Mouse (Mus musculus) T-helper 2 cell (primary cell): ENCODE data around the gene Bpifa3.
"Not testable (repeated sequence)": the region's sequence is repeated elsewhere in the genome, so short reads cannot be mapped to it uniquely, and the experiment has no call there.

Experiments
- in situ Hi-C: fragments of 300-600 bp; cut with MboI, MseI; formaldehyde crosslinking; loops from one replicate; pipeline ENCODE4 v1.15.1; 2025; ENCODE audit warnings: high pct_unique_total_duplicates

Gene Bpifa3

DNA sequence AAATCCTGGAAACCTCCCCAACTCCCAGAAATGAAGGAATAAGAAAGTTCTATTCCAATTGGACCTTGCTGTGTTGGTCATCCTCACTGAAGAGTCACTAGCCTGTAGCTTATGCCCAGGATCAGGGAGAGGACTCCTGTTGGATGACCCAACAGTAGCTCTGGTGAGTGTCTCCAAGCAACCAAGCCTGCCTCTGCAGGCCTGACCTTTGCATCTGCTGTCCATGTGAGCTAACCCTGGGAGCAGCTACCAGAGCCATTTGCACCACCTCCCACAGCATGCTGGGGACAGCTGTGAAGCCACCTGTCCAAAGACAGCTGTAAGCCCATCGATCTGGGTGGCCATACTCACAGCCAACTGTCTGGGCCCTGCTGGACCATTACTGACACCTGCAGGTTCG, at the start of gene Bpifa3:
Gene Bpifa3, plus strand, starts transcription at position 217 of the 400 bp plus-strand sequence.
- in situ Hi-C loops = no loop called here

DNA sequence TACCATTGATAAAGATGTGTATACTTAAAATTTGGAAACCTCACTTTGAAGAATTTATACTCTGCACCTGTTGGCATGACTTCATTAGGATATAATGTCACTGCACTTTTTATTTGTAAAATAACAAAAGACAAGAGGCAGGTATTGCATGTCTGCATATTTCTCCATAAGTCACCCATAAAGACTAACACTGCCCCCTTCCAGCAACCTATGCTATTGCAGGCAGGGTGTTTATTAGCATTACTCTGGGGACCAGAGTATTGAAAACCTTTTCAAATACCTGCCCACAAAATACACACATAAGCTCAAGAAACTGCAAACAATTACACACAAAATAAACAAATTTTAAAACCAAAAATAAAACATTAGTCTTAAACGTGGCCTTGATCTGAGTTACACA, 32.4 kb upstream of the Bpifa3 start:
- in situ Hi-C loops = no loop called here

GRCm38 (mm10) chr2:154117381-154117780, 12.8 kb upstream of the Bpifa3 start:
- in situ Hi-C loops = no loop called here

- in situ Hi-C loops = no loop called here
Measured at GRCm38 (mm10) chr2:154142580-154142979, 12.4 kb downstream of the Bpifa3 start, which contains the start of gene Bpifa1. Bpifa1 (plus strand) TSS chr2:154142880.

DNA sequence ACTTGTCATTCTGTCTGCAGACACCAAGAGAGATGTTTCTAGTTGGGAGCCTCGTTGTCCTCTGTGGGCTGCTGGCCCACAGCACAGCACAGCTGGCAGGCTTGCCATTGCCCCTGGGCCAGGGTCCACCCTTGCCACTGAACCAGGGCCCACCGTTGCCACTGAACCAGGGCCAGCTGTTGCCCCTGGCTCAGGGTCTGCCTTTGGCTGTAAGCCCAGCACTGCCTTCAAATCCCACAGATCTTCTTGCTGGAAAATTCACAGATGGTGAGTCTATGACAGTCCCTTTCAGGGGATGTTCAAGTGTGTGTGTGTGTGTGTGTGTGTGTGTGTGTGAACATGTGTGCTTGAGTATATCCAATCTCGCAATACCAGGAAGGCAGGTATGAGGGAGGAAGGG, 13.6 kb downstream of the Bpifa3 start:
- in situ Hi-C loops = no loop called here

DNA sequence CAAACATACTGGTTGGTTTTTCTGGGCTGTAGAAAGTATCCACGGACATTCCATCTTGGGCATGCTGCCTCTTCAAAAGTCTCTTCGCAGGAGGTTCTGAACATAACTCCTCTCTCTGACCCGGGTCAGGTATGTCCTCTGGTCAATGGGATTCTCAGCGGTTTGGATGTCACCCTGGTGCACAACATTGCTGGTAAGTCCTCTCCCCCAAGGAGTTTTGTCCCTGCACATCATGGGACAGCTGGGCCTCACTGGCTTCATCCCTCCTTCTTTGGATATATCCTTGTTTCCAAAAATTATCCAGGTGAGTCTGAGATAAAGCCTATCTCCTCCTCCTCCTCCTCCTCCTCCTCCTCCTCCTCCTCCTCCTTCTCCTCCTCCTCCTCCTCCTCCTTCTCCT, 17.4 kb downstream of the Bpifa3 start:
- in situ Hi-C loops = no loop called here

GRCm38 (mm10) chr2:154158433-154158832, 28.3 kb downstream of the Bpifa3 start:
- in situ Hi-C loops = no loop called here

- in situ Hi-C loops = no loop called here
Measured at GRCm38 (mm10) chr2:154162307-154162706, 32.2 kb downstream of the Bpifa3 start, which contains the start of gene Bpifa5. Bpifa5 (plus strand) TSS chr2:154162607.

- in situ Hi-C loops = no loop called here
Measured at GRCm38 (mm10) chr2:154163306-154163705, 33.2 kb downstream of the Bpifa3 start.

DNA sequence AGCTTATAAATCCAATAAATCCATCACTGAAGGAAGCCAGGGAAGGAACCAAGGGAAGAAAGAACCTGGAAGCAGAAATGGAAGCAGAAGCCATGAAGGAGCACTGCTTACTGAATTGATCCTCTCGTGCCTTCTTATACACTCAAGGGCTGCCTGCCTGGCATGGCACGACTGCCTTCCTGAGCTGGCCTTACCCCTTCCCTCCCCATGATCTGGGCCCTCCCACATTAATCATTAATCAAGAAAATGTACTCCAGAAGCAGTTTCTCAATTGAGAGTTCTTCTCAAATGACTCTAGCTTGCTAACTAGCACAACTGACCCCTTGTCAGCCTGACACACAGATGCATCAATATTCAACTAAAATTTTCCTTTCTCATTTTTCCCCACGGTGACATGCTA, 39.0 kb downstream of the Bpifa3 start:
- in situ Hi-C loops = no loop called here

DNA sequence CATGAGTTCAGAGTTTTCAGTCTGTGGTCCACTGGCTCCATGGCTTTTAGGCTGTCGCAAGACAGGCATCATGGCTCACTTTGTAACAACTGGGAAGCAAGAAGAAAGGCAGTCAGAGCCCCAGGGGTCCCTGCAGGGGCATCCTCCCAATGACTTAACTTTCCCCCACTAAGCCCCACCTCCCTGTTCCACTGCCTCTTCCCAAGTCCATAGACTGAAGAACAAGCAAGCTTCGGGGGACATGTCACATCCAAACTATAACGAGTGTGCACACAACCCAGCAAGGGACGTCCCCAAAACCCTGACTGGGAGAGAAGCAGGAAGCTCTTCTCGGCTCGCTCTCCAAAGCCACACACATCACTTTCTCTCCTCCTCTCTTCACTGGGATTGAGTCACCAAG, 41.5 kb downstream of the Bpifa3 start:
- in situ Hi-C loops = no loop called here

GRCm38 (mm10) chr2:154173313-154173712, 43.2 kb downstream of the Bpifa3 start:
- in situ Hi-C loops = no loop called here

DNA sequence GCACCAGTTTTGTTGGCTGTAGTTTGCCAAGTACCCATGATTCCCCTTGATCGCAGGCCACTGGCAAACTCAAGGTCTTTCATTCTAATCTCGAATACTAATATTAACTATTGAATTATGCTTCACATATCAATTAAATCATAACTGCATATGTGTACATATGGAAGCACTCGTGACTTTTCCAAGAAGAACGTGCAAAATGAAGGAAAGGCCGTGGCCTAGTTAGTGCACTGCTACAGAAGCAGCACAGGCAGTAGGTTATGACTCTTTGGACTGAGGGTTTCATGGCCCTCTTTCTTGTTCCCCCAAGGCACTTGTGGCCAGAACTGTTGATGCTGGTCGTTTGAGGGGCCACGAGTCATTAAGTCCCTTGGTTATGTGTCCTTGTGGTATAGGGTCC, 51.8 kb downstream of the Bpifa3 start:
- in situ Hi-C loops = not testable (repeated sequence)

DNA sequence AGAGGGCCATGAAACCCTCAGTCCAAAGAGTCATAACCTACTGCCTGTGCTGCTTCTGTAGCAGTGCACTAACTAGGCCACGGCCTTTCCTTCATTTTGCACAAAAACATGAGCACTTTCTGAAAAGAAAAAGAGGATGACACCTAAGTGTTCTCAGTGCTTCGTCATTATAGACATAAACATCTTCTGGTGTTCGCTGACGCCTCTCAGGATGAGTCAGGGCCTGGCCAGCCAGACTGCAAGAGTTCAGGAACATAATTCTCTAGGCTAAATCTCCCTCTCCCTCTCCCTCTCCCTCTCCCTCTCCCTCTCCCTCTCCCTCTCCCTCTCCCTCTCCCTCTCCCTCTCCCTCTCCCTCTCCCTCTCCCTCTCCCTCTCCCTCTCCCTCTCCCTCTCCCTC, 52.9 kb downstream of the Bpifa3 start:
- in situ Hi-C loops = not testable (repeated sequence)

- in situ Hi-C loops = no loop called here
Measured at GRCm38 (mm10) chr2:154185319-154185718, 55.2 kb downstream of the Bpifa3 start.

DNA sequence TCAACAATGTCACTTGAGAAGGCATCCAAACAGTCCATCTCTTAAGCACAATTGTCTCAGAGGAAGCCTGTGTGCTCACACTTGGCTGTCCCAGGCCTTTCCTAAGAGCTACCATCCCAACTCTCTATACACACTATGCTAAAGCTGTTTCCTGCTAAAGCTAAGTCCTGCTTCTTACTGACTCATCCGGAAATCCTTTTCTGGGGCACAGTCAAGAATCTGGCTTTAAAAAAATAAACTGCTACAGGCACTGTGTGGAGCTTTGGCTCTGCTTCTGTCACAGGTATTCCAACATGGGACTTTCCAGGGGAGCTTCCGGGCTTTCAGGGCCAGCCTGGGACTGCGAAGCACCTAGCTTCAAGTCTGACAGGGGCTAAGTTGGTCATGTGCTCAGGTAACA, 55.6 kb downstream of the Bpifa3 start:
- in situ Hi-C loops = no loop called here

DNA sequence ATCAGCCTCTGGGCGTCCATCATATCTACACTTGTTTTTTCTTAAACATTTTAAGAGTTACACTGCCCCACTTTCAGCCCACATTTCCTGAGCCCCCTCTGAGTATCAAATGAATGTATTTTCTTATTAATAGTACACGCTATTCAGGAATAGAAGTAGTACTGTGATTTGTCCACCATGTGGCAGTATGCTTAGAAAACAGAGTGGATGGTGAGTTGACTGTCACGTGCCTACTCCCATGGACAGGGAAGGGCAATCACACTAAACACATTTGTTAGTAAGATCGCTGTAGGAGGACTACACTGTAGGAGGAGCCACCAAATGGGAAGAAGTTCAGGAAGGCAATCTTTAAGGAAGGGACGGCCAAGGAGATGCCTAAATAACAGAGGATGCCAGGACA, 57.3 kb downstream of the Bpifa3 start:
- in situ Hi-C loops = no loop called here
